Comparison of ENCODE assay signal across 15 mouse cellular contexts in the genomic region with DNA sequence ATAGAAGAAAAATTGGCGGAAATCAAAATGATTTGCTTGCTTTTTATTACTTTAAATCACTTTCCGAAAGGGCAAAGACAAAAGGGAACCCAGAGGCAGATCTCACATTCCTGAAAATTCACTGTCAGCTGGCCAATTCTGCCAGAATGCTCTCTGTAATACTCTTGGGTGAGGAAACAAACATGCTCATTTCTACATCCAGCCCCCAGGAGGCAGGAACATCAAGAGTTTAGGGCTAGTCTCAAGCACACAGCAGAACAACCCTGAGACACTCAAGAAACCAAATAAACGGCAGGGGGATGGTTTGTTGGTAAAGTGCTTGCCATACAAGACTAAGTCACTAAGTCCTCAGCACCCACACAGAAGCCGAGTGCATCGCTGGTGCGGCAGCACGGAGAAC. TPM values are rescaled to one million over a fixed set of nuclear protein-coding genes. Genes with fewer than 3 reads are reported as not detected.
DNase-seq lines count a peak whose midpoint lies in the region; ATAC-seq lines count a peak whose summit lies in the region.
"Had no signal": no experiment of that assay in that cellular context is flagged by ENCODE, and none has a peak within 500 bp of the region (broad histone marks: within the 10 kb centered on the region; RNA-seq: fewer than 3 reads in every experiment).

No protein-coding gene starts in this region.

- ATAC-seq in CD4-positive, CD25-positive, alpha-beta regulatory T cell, adult 4 months, result no peak
- ATAC-seq: forebrain, postnatal 0 days; intestine, postnatal 0 days; Patski had no signal

- peak; percentile 44 for DNase-seq in CD4-positive, CD25-positive, alpha-beta regulatory T cell, adult 2 months (ENCODE audit: low read depth, low spot score)
- DNase-seq in kidney, postnatal 14 days, result peak; percentile 12
- DNase-seq in kidney, postnatal 36 days, result no peak
- DNase-seq in 3T3-L1 (ENCODE audit: low read depth, low spot score), result peak; percentile 19
- peak; percentile 84 for DNase-seq in adipocyte (ENCODE audit: low spot score)
- DNase-seq in yolk sac, embryonic 10.5 days (ENCODE audit: low spot score), result no peak
- no peak for DNase-seq in cerebellum, adult 18-20 months
- DNase-seq: adrenal gland, postnatal 36 days; cerebellum, adult 8-10 months; cerebellum, postnatal 14 days; forebrain, postnatal 0 days; gastrocnemius, postnatal 14 days had no signal

RNA-seq across cellular contexts. Expression of gene Stam2, which starts 9.5 kb away (rescaled TPM):
- polyA plus RNA-seq in CD4-positive, CD25-positive, alpha-beta regulatory T cell, adult 4 months (2017; shearing (Covaris generic)), result 10 to 100 TPM; 39.3 to 47.8 TPM

RNA-seq across cellular contexts. Expression of gene Cacnb4, which starts 56.0 kb away (rescaled TPM):
- polyA plus RNA-seq in CD4-positive, CD25-positive, alpha-beta regulatory T cell, adult 4 months (2017; shearing (Covaris generic)), result under 1 TPM; 0.28 to 0.42 TPM

Comparison
In these comparisons a context has a peak if more than half of its experiments do, and no peak if none do; other contexts are left out.
1. DNase-seq: peak in CD4-positive, CD25-positive, alpha-beta regulatory T cell, adult 2 months (single experiment), kidney, postnatal 14 days (single experiment), 3T3-L1 (single experiment) and adipocyte (single experiment); none in kidney, postnatal 36 days (0 of 2), yolk sac, embryonic 10.5 days (single experiment) and cerebellum, adult 18-20 months (0 of 2).